Mouse (Mus musculus): Measurements from ENCODE around the gene Gigyf1.

DNA sequence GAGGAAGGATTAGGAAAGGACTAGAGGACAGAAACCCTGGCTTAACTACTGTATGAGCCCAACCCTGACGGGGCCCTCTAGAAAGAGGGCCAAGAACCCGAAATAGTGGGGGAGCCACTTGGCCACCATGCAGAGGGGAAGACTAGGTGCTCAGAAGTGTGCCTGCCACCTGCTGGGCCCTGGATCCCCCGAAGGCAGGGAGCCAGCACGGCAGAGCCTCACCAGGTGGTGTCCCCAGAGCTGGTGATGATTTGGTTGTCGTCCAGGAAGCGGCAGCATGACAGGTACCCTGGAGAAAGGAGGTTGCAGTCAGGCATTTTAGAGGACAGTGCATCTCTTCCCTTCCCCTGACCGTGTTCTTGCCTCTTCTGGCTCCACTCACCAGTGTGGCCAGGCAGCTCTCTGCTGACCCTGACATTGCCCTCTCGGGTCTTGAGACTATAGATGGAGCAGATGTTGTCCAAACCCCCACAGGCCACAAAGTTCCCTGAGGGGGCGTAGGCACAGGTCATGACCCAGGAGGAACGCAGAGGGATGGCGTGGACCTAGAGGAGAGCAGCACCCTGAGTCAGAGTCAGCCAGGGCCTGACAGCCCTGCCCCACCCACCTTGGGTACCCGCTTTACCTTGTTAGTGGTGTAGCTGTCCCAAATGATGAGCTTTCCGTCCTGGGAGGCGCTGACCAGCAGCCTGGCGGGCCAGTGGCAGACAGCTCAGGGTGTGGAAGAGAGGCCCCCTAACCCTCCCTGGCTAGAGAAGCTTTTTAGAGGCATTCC lies 11.1 kb downstream of the Gigyf1 start:
- TF ChIP-seq CTCF (IDR thresholded peaks at IDR 0.05; ENCODE audit: extremely low read depth, insufficient read length, insufficient replicate concordance, low read depth, low read length) (no peak), POLR2A (IDR thresholded peaks at IDR 0.05; ENCODE audit: low read depth, low read length) (no peak)
